Mouse (Mus musculus) CH12.LX (cell line): Measurements from ENCODE around the gene Zc3h7a.

Experiments
- BHLHE40 ChIP-seq: IDR thresholded peaks from 2 replicates; pipeline ENCODE4 v1.6.1; 2011; ENCODE audit warnings: mild to moderate bottlenecking, low read depth, low read length, improper control_type of control experiment
- CHD1 ChIP-seq: IDR thresholded peaks from 2 replicates; pipeline ENCODE4 v1.6.1; 2012; ENCODE audit warnings: low read depth, low read length, improper control_type of control experiment, inconsistent platforms
- CHD2 ChIP-seq: IDR thresholded peaks from 2 replicates; pipeline ENCODE4 v1.6.1; 2011; ENCODE audit warnings: low read length, improper control_type of control experiment
- CTCF ChIP-seq, 2 experiments: IDR thresholded peaks in 1 of 2; conservative IDR thresholded peaks in 1 of 2; 2 replicates each; pipeline ENCODE4 v1.5.1; 2011 to 2012; ENCODE audit warnings: low read depth in 2 of 2, low read length in 2 of 2, improper control_type of control experiment in 1 of 2, inconsistent platforms in 1 of 2, mild to moderate bottlenecking in 1 of 2, moderate library complexity in 1 of 2
- ELF1 ChIP-seq: IDR thresholded peaks from 2 replicates; pipeline ENCODE4 v1.6.1; 2014; ENCODE audit warnings: low read depth, mild to moderate bottlenecking, inconsistent platforms, low read length, improper control_type of control experiment
- GABPA ChIP-seq: IDR thresholded peaks from 2 replicates; pipeline ENCODE4 v1.6.1; 2012; ENCODE audit warnings: low read depth, low read length, improper control_type of control experiment, inconsistent platforms; ENCODE audit not compliant: insufficient replicate concordance
- HCFC1 ChIP-seq: IDR thresholded peaks from 2 replicates; pipeline ENCODE4 v1.6.1; 2012; ENCODE audit warnings: low read depth, mild to moderate bottlenecking, inconsistent platforms, low read length, improper control_type of control experiment
- KAT2A ChIP-seq: IDR thresholded peaks from 2 replicates; pipeline ENCODE4 v1.6.1; 2012; ENCODE audit warnings: low read length, improper control_type of control experiment, inconsistent platforms; ENCODE audit not compliant: insufficient replicate concordance
- MAX ChIP-seq: IDR thresholded peaks from 2 replicates; pipeline ENCODE4 v1.6.1; 2011; ENCODE audit warnings: low read length, improper control_type of control experiment
- POLR2A ChIP-seq: IDR thresholded peaks from 2 replicates; pipeline ENCODE4 v1.6.1; 2011; ENCODE audit warnings: low read depth, mild to moderate bottlenecking, improper control_type of control experiment, low read length
- RCOR1 ChIP-seq: conservative IDR thresholded peaks from 2 replicates; pipeline ENCODE4 v1.6.1; 2012; ENCODE audit warnings: low read depth, mild to moderate bottlenecking, inconsistent platforms, low read length, improper control_type of control experiment
- TCF12 ChIP-seq: IDR thresholded peaks from 2 replicates; pipeline ENCODE4 v1.6.1; 2014; ENCODE audit warnings: low read depth, mild to moderate bottlenecking, inconsistent platforms, low read length, improper control_type of control experiment
- USF1 ChIP-seq: IDR thresholded peaks from 2 replicates; pipeline ENCODE4 v1.6.1; 2014; ENCODE audit warnings: low read depth, mild to moderate bottlenecking, inconsistent platforms, low read length, improper control_type of control experiment
- ZNF384 ChIP-seq: IDR thresholded peaks from 2 replicates; pipeline ENCODE4 v1.6.1; 2012; ENCODE audit warnings: low read depth, low read length, improper control_type of control experiment, inconsistent platforms

GRCm38 (mm10) chr16:11109198-11109740, 66.9 kb downstream of the Zc3h7a start:
- TF ChIP-seq GABPA (no peak), CHD1 (no peak), CHD2 (no peak), TCF12 (no peak), CTCF (conservative IDR thresholded peaks at IDR 0.05 in 1 of 2, IDR thresholded peaks at IDR 0.05 in 1 of 2; ENCODE audit: low read depth in 2 of 2, low read length in 2 of 2) (peak; percentile 87 to 90), POLR2A (no peak), KAT2A (no peak), BHLHE40 (no peak), ELF1 (no peak), MAX (no peak), ZNF384 (no peak), HCFC1 (no peak), RCOR1 (no peak), USF1 (no peak)
